Mouse (Mus musculus) ES-Bruce4 (cell line): ENCODE data around the gene Gnpat. TPM values are rescaled to one million over a fixed set of nuclear protein-coding genes. Genes with fewer than 3 reads are reported as not detected.

ENCODE experiments used
- H3K27ac ChIP-seq: 2 replicates; pipeline ENCODE4 v1.5.1; 2012; ENCODE audit warnings: low read length, inconsistent platforms; ENCODE audit not compliant: insufficient read depth
- H3K27me3 ChIP-seq: 2 replicates; pipeline ENCODE4 v1.6.1; 2012; ENCODE audit warnings: mild to moderate bottlenecking, low read length, inconsistent platforms; ENCODE audit not compliant: control insufficient read depth, poor library complexity, insufficient read depth, severe bottlenecking
- H3K36me3 ChIP-seq: 2 replicates; pipeline ENCODE4 v1.6.1; 2012; ENCODE audit warnings: inconsistent platforms, mild to moderate bottlenecking, low read length, moderate library complexity; ENCODE audit not compliant: control insufficient read depth, poor library complexity, insufficient read depth, severe bottlenecking
- H3K4me1 ChIP-seq: one replicate; pipeline ENCODE4 v1.8.1; 2011; ENCODE audit warnings: low read length; ENCODE audit not compliant: control insufficient read depth, insufficient read depth
- H3K4me3 ChIP-seq: 2 replicates; pipeline ENCODE4 v1.5.1; 2011; ENCODE audit warnings: low read depth, mild to moderate bottlenecking, low read length
- H3K9ac ChIP-seq: 2 replicates; pipeline ENCODE4 v1.6.1; 2012; ENCODE audit warnings: low read depth, mild to moderate bottlenecking, inconsistent platforms; ENCODE audit not compliant: poor library complexity, severe bottlenecking
- H3K9me3 ChIP-seq: replicated peaks from 2 replicates; pipeline ENCODE4 v1.6.1; 2012; ENCODE audit warnings: mild to moderate bottlenecking, low read length, inconsistent platforms; ENCODE audit not compliant: control insufficient read depth, poor library complexity, insufficient read depth, severe bottlenecking
- CTCF ChIP-seq: IDR thresholded peaks from one replicate; pipeline ENCODE4 v1.8.1; 2011; ENCODE audit warnings: low read depth, low read length
- EP300 ChIP-seq: IDR thresholded peaks from 2 replicates; pipeline ENCODE4 v1.6.1; 2011; ENCODE audit warnings: low read depth, low read length; ENCODE audit not compliant: insufficient read depth
- POLR2A ChIP-seq: IDR thresholded peaks from one replicate; pipeline ENCODE4 v1.8.1; 2011; ENCODE audit warnings: low read length; ENCODE audit not compliant: insufficient read depth
- polyA plus RNA-seq: library from polyadenylated mRNA; stranded (reverse); fragments of >200 nt; gene quantifications from 2 replicates; pipeline ENCODE4 v1.2.4, GENCODE M21; 2011; ENCODE audit warnings: low read depth; ENCODE audit not compliant: missing spikeins, insufficient read depth, insufficient read length

The Gnpat gene
- polyA plus RNA-seq, 1 experiment: 113 TPM

DNA sequence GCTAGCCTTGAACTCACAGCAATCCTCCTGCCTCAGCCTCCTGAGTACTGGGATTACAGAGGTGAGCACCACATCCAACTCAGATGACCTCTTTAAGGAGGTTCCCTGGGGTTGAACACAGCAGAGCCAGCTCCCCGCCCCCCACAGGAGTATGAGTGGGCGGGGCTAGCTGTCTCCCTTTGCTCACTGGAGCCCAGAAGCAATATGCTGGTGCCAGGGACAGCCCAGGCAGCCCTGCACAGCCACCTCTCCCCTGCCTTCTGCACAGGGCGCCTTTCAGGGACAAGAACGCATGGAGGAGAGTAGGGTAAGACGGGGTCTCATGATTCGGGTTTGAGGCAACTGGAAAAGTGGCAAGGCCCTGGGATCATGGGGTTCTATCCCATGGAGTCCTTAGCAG, 31.3 kb upstream of the Gnpat start:
- no peak overlapping the region for H3K4me3 ChIP-seq
- no peaks in the 10 kb centered on the region for H3K36me3 ChIP-seq
- H3K9ac ChIP-seq: no peak overlapping the region
- H3K4me1 ChIP-seq: no peaks in the 10 kb centered on the region
- TF ChIP-seq EP300: no peak
- TF ChIP-seq POLR2A: no peak
- TF ChIP-seq CTCF: no peak
- no peaks in the 10 kb centered on the region for H3K27me3 ChIP-seq
- no peaks in the 10 kb centered on the region for H3K9me3 ChIP-seq
- no peak overlapping the region for H3K27ac ChIP-seq

DNA sequence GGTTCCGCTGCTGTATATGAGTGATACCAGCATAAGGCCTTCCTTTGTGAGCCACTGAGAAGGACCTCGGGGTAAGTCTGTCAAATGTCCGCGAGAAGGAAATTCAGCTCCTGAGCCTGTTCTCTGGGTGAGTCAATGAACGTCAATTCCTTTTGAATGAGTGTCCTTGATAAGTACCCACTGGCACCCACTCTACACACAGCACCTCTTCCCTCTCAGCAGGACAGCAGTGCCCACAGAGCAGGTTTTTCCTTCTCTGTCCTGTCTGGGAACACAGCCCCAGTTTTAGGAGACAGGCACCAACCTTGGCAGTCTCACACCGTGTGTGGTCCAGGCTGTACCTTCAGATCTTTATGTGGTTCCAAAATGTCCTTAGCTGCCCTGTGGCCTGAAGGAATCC, 30.9 kb upstream of the Gnpat start:
- H3K27ac ChIP-seq: no peak overlapping the region
- H3K36me3 ChIP-seq: no peaks in the 10 kb centered on the region
- TF ChIP-seq POLR2A (no peak), EP300 (no peak), CTCF (no peak)
- H3K9ac ChIP-seq: no peak overlapping the region
- no peaks in the 10 kb centered on the region for H3K27me3 ChIP-seq
- H3K9me3 ChIP-seq: no peaks in the 10 kb centered on the region
- H3K4me3 ChIP-seq: no peak overlapping the region
- H3K4me1 ChIP-seq: no peaks in the 10 kb centered on the region

DNA sequence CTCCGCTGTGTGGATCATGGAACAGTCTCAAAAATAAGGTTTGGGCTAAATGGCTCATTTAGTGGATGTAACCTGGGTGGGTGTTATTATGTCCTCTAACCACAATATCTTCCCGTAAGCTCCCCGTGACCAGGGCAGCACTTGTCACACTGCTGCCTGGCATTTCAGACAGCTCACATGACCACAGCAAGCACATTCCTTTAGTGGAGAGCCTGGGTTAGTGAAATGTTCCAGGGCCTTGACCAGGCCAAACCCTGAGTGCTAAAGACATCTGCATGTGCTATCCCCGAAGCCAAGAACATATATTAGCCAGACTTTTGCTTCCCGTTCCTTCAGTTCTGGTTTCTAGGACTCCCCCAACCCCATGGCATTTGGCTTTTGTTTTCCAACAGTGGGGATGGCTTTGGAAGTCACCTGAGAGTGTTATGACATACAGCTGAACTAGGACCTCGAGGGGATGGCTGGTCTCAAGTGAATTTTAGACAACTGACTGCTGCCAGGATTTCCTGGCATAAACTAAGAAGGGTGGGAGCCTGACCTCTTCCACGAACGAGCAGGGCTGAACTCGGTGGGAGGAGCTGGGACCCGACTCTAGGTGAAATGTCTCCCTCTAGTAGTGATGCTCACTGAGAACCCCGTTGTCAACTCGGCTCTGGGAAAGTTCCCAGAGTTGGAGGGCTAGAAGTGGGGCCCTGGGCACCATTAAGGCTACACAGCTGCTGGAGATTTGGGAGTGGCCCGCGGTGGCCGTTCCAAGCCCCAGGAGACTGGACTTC, 29.2 kb upstream of the Gnpat start:
- peak overlapping the region; percentile 43 for H3K4me3 ChIP-seq
- H3K27ac ChIP-seq: no peak overlapping the region

DNA sequence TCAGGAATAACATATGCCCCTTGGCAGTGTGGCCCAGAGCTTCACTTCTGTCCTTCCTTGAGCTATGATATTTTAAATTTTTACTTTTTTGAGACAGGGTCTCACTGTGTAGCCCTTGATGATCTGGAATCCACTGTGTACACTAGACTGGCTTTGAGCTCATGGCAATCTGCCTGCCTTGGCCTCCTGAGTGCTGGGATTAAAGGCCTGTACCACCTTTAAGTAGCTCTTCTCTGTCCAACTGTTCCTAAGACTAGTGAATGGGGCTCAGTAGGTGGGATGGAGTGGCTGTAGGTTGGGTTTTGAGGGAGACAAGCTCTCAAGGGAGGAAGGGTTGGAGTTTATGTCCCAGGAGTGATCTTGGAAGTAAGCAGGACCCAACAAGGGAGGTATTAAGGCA, 27.0 kb upstream of the Gnpat start:
- Histone ChIP-seq H3K9ac (no peak overlapping the region), H3K36me3 (peaks cover 28% of the 10 kb centered on the region), H3K9me3 (no peaks in the 10 kb centered on the region), H3K4me1 (no peaks in the 10 kb centered on the region), H3K27ac (no peak overlapping the region), H3K4me3 (no peak overlapping the region), H3K27me3 (no peaks in the 10 kb centered on the region)
- TF ChIP-seq CTCF: no peak
- no peak for TF ChIP-seq POLR2A
- no peak for TF ChIP-seq EP300

More for the DNA sequence above, 29.2 kb upstream of the Gnpat start:
- H3K9ac ChIP-seq: peak overlapping the region; percentile 33; the same call in 1 of the 2 replicates
- no peaks in the 10 kb centered on the region for H3K4me1 ChIP-seq
- H3K36me3 ChIP-seq: peaks cover 5% of the 10 kb centered on the region; the same call in 1 of the 2 replicates
- no peaks in the 10 kb centered on the region for H3K27me3 ChIP-seq
- no peaks in the 10 kb centered on the region for H3K9me3 ChIP-seq
- TF ChIP-seq POLR2A: no peak
- TF ChIP-seq CTCF: no peak
- TF ChIP-seq EP300: no peak

DNA sequence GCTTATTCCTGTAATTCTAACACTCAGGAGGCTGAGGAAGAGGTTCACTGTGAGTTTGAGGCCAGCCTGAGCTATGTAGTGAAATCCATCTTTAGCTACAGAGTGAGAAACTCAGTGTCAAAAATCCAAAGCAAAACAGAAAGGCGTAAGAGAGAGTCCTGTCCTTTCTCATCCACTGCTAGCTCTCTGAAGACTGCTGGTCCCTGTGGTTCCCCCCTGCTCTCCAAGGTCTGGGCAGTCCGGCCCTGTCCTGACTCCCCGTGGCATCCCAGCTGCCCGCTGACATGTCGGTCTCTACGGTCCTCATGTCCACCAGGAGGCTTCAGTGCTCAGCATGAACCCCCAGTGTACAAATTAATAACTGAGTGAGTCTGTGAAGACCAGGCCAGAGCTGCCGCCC, 26.6 kb upstream of the Gnpat start:
- Histone ChIP-seq H3K27ac (no peak overlapping the region), H3K36me3 (peaks cover 32% of the 10 kb centered on the region), H3K4me1 (no peaks in the 10 kb centered on the region), H3K27me3 (no peaks in the 10 kb centered on the region), H3K9ac (no peak overlapping the region), H3K9me3 (no peaks in the 10 kb centered on the region), H3K4me3 (no peak overlapping the region)
- TF ChIP-seq POLR2A: no peak
- TF ChIP-seq CTCF: no peak
- TF ChIP-seq EP300: no peak

DNA sequence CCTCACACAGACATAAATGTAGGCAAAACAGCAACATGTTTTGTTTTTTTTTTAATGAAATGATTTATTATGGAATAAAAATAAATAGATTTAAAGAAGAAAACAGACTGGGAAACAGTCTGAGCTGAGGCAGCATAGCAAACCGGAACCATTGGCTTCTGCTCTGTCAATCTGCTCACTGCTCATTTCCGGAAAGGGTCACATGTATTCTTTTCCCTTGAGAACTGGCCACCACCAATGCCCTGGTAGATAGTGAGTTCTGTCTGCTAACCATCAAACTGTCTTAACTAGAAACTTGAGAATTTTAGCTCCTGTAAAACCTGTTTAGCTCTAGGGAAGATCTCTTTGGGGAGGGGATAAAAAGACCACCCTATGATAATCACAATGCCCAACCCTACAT, 25.9 kb upstream of the Gnpat start:
- Histone ChIP-seq H3K4me3 (no peak overlapping the region), H3K9ac (no peak overlapping the region), H3K36me3 (peaks cover 38% of the 10 kb centered on the region), H3K27ac (no peak overlapping the region), H3K9me3 (no peaks in the 10 kb centered on the region), H3K27me3 (no peaks in the 10 kb centered on the region), H3K4me1 (no peaks in the 10 kb centered on the region)
- TF ChIP-seq EP300 (no peak), POLR2A (no peak), CTCF (no peak)
